Mouse (Mus musculus) hindbrain, embryonic 15.5 days (tissue): ENCODE data around the gene Lpin2. TPM values are rescaled to one million over a fixed set of nuclear protein-coding genes. Genes with fewer than 3 reads are reported as not detected.

ENCODE experiments used
- ATAC-seq: fragments of 200-750 bp; cut with Nextera tagmentation; 2 replicates; pipeline ENCODE4 v1.8.0; 2017; ENCODE audit warnings: low read depth, moderate number of reproducible peaks, moderate TSS enrichment; ENCODE audit not compliant: low FRiP score
- H3K27ac ChIP-seq: fragments of 300-500 bp; sonication (generic); replicated peaks from 2 replicates; pipeline ENCODE4 v1.5.1; 2015; ENCODE audit warnings: mild to moderate bottlenecking, inconsistent platforms
- H3K27me3 ChIP-seq: fragments of 300-500 bp; sonication (generic); 2 replicates; pipeline ENCODE4 v1.6.1; 2015; ENCODE audit warnings: control low read depth, inconsistent platforms
- H3K36me3 ChIP-seq: fragments of 300-500 bp; sonication (generic); 2 replicates; pipeline ENCODE4 v1.6.1; 2015; ENCODE audit warnings: control low read depth, inconsistent platforms
- H3K4me1 ChIP-seq: fragments of 300-500 bp; sonication (generic); replicated peaks from 2 replicates; pipeline ENCODE4 v1.6.1; 2015; ENCODE audit warnings: control low read depth, inconsistent platforms
- H3K4me2 ChIP-seq: fragments of 300-500 bp; sonication (generic); 2 replicates; pipeline ENCODE4 v1.6.1; 2015; ENCODE audit warnings: moderate library complexity, mild to moderate bottlenecking, inconsistent platforms
- H3K4me3 ChIP-seq: fragments of 300-500 bp; sonication (generic); 2 replicates; pipeline ENCODE4 v1.5.1; 2015; ENCODE audit warnings: mild to moderate bottlenecking, inconsistent platforms
- H3K9ac ChIP-seq: fragments of 300-500 bp; sonication (generic); 2 replicates; pipeline ENCODE4 v1.6.1; 2015; ENCODE audit warnings: inconsistent platforms
- H3K9me3 ChIP-seq: fragments of 300-500 bp; sonication (generic); 2 replicates; pipeline ENCODE4 v1.6.1; 2016; ENCODE audit warnings: control low read depth, inconsistent platforms
- WGBS: fragments of 180-500 bp; shearing (Covaris S2); methylation state at CpG from one replicate; pipeline ENCODE4 v1.1.7; 2015; 5-methylcytosine and 5-hydroxymethylcytosine counted together
- polyA plus RNA-seq: library from polyadenylated mRNA; unstranded; fragments of >200 nt; fragmentation: Nextera tagmentation; extraction: Ambion mirVana; gene quantifications from 2 replicates; pipeline ENCODE4 v1.2.1, GENCODE M21; 2015

Gene Lpin2
- polyA plus RNA-seq, 1 experiment from 2014 or later = 42.6 TPM

- no peak for ATAC-seq
- H3K27ac ChIP-seq = no peak overlapping the region
- H3K4me3 ChIP-seq = no peak overlapping the region
- peaks cover 6% of the 10 kb centered on the region for H3K4me1 ChIP-seq
- H3K27me3 ChIP-seq = no peaks in the 10 kb centered on the region
- no peaks in the 10 kb centered on the region for H3K9me3 ChIP-seq
- no peak overlapping the region for H3K4me2 ChIP-seq
- H3K9ac ChIP-seq = no peak overlapping the region
- peaks cover 45% of the 10 kb centered on the region for H3K36me3 ChIP-seq
- WGBS = 81% methylated on average over 6 of the region's 6 CpGs
Observed at GRCm38 (mm10) chr17:71248963-71249362, 66.6 kb downstream of the Lpin2 start.

- Histone ChIP-seq H3K9me3 (no peaks in the 10 kb centered on the region), H3K4me1 (peaks cover 6% of the 10 kb centered on the region), H3K36me3 (peaks cover 34% of the 10 kb centered on the region), H3K27ac (no peak overlapping the region), H3K9ac (no peak overlapping the region), H3K4me3 (no peak overlapping the region), H3K4me2 (no peak overlapping the region), H3K27me3 (no peaks in the 10 kb centered on the region)
- WGBS = 85% methylated on average over 2 of the region's 2 CpGs
- no peak for ATAC-seq
Observed at GRCm38 (mm10) chr17:71250046-71250445, 67.7 kb downstream of the Lpin2 start.

- ATAC-seq = no peak
- Histone ChIP-seq H3K9ac (no peak overlapping the region), H3K4me2 (no peak overlapping the region), H3K4me1 (peaks cover 6% of the 10 kb centered on the region), H3K27ac (0 out of 2 replicates have a peak overlapping the region, but pooled peaks have one; percentile 8), H3K36me3 (peaks cover 28% of the 10 kb centered on the region), H3K9me3 (no peaks in the 10 kb centered on the region), H3K4me3 (no peak overlapping the region), H3K27me3 (no peaks in the 10 kb centered on the region)
- WGBS = 87% methylated on average over 16 of the region's 16 CpGs
Observed at GRCm38 (mm10) chr17:71250819-71251600, 68.7 kb downstream of the Lpin2 start.

- 70% methylated on average over 6 of the region's 6 CpGs for WGBS
- Histone ChIP-seq H3K4me3 (no peak overlapping the region), H3K4me2 (no peak overlapping the region), H3K36me3 (peaks cover 22% of the 10 kb centered on the region), H3K4me1 (peaks cover 6% of the 10 kb centered on the region), H3K9me3 (no peaks in the 10 kb centered on the region), H3K27ac (0 out of 2 replicates have a peak overlapping the region, but pooled peaks have one; percentile 8), H3K27me3 (no peaks in the 10 kb centered on the region), H3K9ac (no peak overlapping the region)
- 0 out of 2 replicates have a peak, but pooled peaks have one; percentile 28 for ATAC-seq
Observed at GRCm38 (mm10) chr17:71251601-71252001, 69.2 kb downstream of the Lpin2 start.

- Histone ChIP-seq H3K4me2 (no peak overlapping the region), H3K27ac (0 out of 2 replicates have a peak overlapping the region, but pooled peaks have one; percentile 8), H3K4me1 (peaks cover 6% of the 10 kb centered on the region), H3K36me3 (peaks cover 17% of the 10 kb centered on the region), H3K9ac (no peak overlapping the region), H3K4me3 (no peak overlapping the region), H3K27me3 (no peaks in the 10 kb centered on the region), H3K9me3 (no peaks in the 10 kb centered on the region)
- no peak for ATAC-seq
- 89% methylated on average over 9 of the region's 9 CpGs for WGBS
Observed at GRCm38 (mm10) chr17:71252101-71252500, 69.7 kb downstream of the Lpin2 start.

- no peak overlapping the region for H3K4me3 ChIP-seq
- no peak overlapping the region for H3K27ac ChIP-seq
- H3K9me3 ChIP-seq = no peaks in the 10 kb centered on the region
- H3K36me3 ChIP-seq = peaks cover 4% of the 10 kb centered on the region; the same call in 1 of the 2 replicates
- H3K4me1 ChIP-seq = peaks cover 6% of the 10 kb centered on the region
- 86% methylated on average over 2 of the region's 2 CpGs for WGBS
- H3K4me2 ChIP-seq = no peak overlapping the region
- H3K9ac ChIP-seq = no peak overlapping the region
- no peak for ATAC-seq
- H3K27me3 ChIP-seq = no peaks in the 10 kb centered on the region
Observed at GRCm38 (mm10) chr17:71253391-71253790, 71.0 kb downstream of the Lpin2 start.

GRCm38 (mm10) chr17:71254106-71254505 lies 71.7 kb downstream of the Lpin2 start:
- Histone ChIP-seq H3K27me3 (no peaks in the 10 kb centered on the region), H3K9me3 (no peaks in the 10 kb centered on the region), H3K36me3 (0 out of 2 replicates have a peak, but pooled peaks cover 3% of the 10 kb centered on the region), H3K4me3 (no peak overlapping the region), H3K9ac (no peak overlapping the region), H3K27ac (no peak overlapping the region), H3K4me1 (peaks cover 6% of the 10 kb centered on the region), H3K4me2 (no peak overlapping the region)
- no peak for ATAC-seq
- 86% methylated on average over 5 of the region's 5 CpGs for WGBS

GRCm38 (mm10) chr17:71254736-71255135 lies 72.4 kb downstream of the Lpin2 start:
- Histone ChIP-seq H3K36me3 (0 out of 2 replicates have a peak, but pooled peaks cover 2% of the 10 kb centered on the region), H3K9ac (no peak overlapping the region), H3K4me3 (no peak overlapping the region), H3K4me2 (no peak overlapping the region), H3K9me3 (no peaks in the 10 kb centered on the region), H3K4me1 (peaks cover 6% of the 10 kb centered on the region), H3K27me3 (no peaks in the 10 kb centered on the region), H3K27ac (no peak overlapping the region)
- no peak for ATAC-seq
- 57% methylated on average over 6 of the region's 6 CpGs for WGBS

- H3K9me3 ChIP-seq = no peaks in the 10 kb centered on the region
- H3K4me2 ChIP-seq = no peak overlapping the region
- 85% methylated on average over 14 of the region's 14 CpGs for WGBS
- no peak overlapping the region for H3K27ac ChIP-seq
- no peak overlapping the region for H3K9ac ChIP-seq
- H3K4me3 ChIP-seq = no peak overlapping the region
- H3K36me3 ChIP-seq = no peaks in the 10 kb centered on the region
- ATAC-seq = no peak
- H3K4me1 ChIP-seq = peaks cover 6% of the 10 kb centered on the region
- no peaks in the 10 kb centered on the region for H3K27me3 ChIP-seq
Observed at GRCm38 (mm10) chr17:71256068-71256615, 73.8 kb downstream of the Lpin2 start.

- H3K27ac ChIP-seq = no peak overlapping the region
- no peak overlapping the region for H3K4me2 ChIP-seq
- no peak overlapping the region for H3K4me3 ChIP-seq
- no peaks in the 10 kb centered on the region for H3K27me3 ChIP-seq
- 87% methylated on average over 13 of the region's 13 CpGs for WGBS
- no peak overlapping the region for H3K9ac ChIP-seq
- no peaks in the 10 kb centered on the region for H3K4me1 ChIP-seq
- no peak for ATAC-seq
- no peaks in the 10 kb centered on the region for H3K9me3 ChIP-seq
- no peaks in the 10 kb centered on the region for H3K36me3 ChIP-seq
Observed at GRCm38 (mm10) chr17:71256806-71257536, 74.6 kb downstream of the Lpin2 start.

GRCm38 (mm10) chr17:71259727-71260126 lies 77.4 kb downstream of the Lpin2 start:
- WGBS = 79% methylated on average over 11 of the region's 11 CpGs
- H3K4me2 ChIP-seq = no peak overlapping the region
- H3K36me3 ChIP-seq = no peaks in the 10 kb centered on the region
- H3K27ac ChIP-seq = no peak overlapping the region
- no peaks in the 10 kb centered on the region for H3K9me3 ChIP-seq
- no peaks in the 10 kb centered on the region for H3K4me1 ChIP-seq
- ATAC-seq = no peak
- H3K4me3 ChIP-seq = no peak overlapping the region
- H3K27me3 ChIP-seq = no peaks in the 10 kb centered on the region
- no peak overlapping the region for H3K9ac ChIP-seq

- H3K9me3 ChIP-seq = no peaks in the 10 kb centered on the region
- no peaks in the 10 kb centered on the region for H3K27me3 ChIP-seq
- WGBS = 34% methylated on average over 3 of the region's 3 CpGs
- H3K4me1 ChIP-seq = no peaks in the 10 kb centered on the region
- no peak overlapping the region for H3K9ac ChIP-seq
- no peak overlapping the region for H3K4me2 ChIP-seq
- no peak overlapping the region for H3K4me3 ChIP-seq
- H3K27ac ChIP-seq = no peak overlapping the region
- no peak for ATAC-seq
- H3K36me3 ChIP-seq = no peaks in the 10 kb centered on the region
Observed at GRCm38 (mm10) chr17:71260658-71261057, 78.3 kb downstream of the Lpin2 start.
